Mouse (Mus musculus) liver, embryonic 15.5 days (tissue): ENCODE data around the gene Rpl36-ps4. TPM values are rescaled to one million over a fixed set of nuclear protein-coding genes. Genes with fewer than 3 reads are reported as not detected.
A peak's percentile ranks its signal among the peaks of the same experiment; 100 is the strongest.
"Not testable (repeated sequence)": the region's sequence is repeated elsewhere in the genome, so short reads cannot be mapped to it uniquely, and the experiment has no call there.

Experiments
- ATAC-seq: fragments of 200-750 bp; cut with Nextera tagmentation; 2 replicates; pipeline ENCODE4 v1.8.0; 2017; ENCODE audit warnings: moderate number of reproducible peaks, mild to moderate bottlenecking, moderate library complexity; ENCODE audit not compliant: insufficient read depth
- H3K27ac ChIP-seq: fragments of 300-500 bp; sonication (generic); replicated peaks from 2 replicates; pipeline ENCODE4 v1.5.1; 2015; ENCODE audit warnings: mild to moderate bottlenecking, inconsistent platforms
- H3K27me3 ChIP-seq: fragments of 300-500 bp; sonication (generic); 2 replicates; pipeline ENCODE4 v1.6.1; 2015; ENCODE audit warnings: mild to moderate bottlenecking, inconsistent platforms
- H3K36me3 ChIP-seq: fragments of 300-500 bp; sonication (generic); replicated peaks from 2 replicates; pipeline ENCODE4 v1.6.1; 2015; ENCODE audit warnings: moderate library complexity, mild to moderate bottlenecking, inconsistent platforms
- H3K4me1 ChIP-seq: fragments of 300-500 bp; sonication (generic); replicated peaks from 2 replicates; pipeline ENCODE4 v1.6.1; 2015; ENCODE audit warnings: inconsistent platforms
- H3K4me2 ChIP-seq: fragments of 300-500 bp; sonication (generic); 2 replicates; pipeline ENCODE4 v1.6.1; 2015; ENCODE audit warnings: moderate library complexity, mild to moderate bottlenecking, inconsistent platforms
- H3K4me3 ChIP-seq: fragments of 300-500 bp; sonication (generic); replicated peaks from 2 replicates; pipeline ENCODE4 v1.5.1; 2015; ENCODE audit warnings: mild to moderate bottlenecking, inconsistent platforms
- H3K9ac ChIP-seq: fragments of 300-500 bp; sonication (generic); 2 replicates; pipeline ENCODE4 v1.6.1; 2015; ENCODE audit warnings: moderate library complexity, mild to moderate bottlenecking, inconsistent platforms
- H3K9me3 ChIP-seq: fragments of 300-500 bp; sonication (generic); replicated peaks from 2 replicates; pipeline ENCODE4 v1.6.1; 2016; ENCODE audit warnings: inconsistent platforms
- WGBS: fragments of 180-500 bp; shearing (Covaris S2); methylation state at CpG from one replicate; pipeline ENCODE4 v1.1.7; 2015; ENCODE audit warnings: mixed read lengths; ENCODE audit not compliant: insufficient replicate concordance; 5-methylcytosine and 5-hydroxymethylcytosine counted together
- polyA plus RNA-seq: library from polyadenylated mRNA; unstranded; fragments of >200 nt; fragmentation: Nextera tagmentation; extraction: Ambion mirVana; gene quantifications from 2 replicates; pipeline ENCODE4 v1.2.1, GENCODE M21; 2015

Gene Rpl36-ps4
- polyA plus RNA-seq, 1 experiment from 2014 or later = not detected

- H3K4me3 ChIP-seq, ATAC-seq, H3K27me3 ChIP-seq, H3K9me3 ChIP-seq, H3K36me3 ChIP-seq, H3K4me1 ChIP-seq, H3K4me2 ChIP-seq, H3K9ac ChIP-seq, H3K27ac ChIP-seq: not testable (repeated sequence)
- 50% methylated on average over 13 of the region's 13 CpGs for WGBS
These were observed 33.9 kb downstream of the Rpl36-ps4 start for GRCm38 (mm10) chr17:87954618-87955124.

GRCm38 (mm10) chr17:87957096-87957840, 36.5 kb downstream of the Rpl36-ps4 start:
- H3K4me1 ChIP-seq = no peaks in the 10 kb centered on the region
- no peak overlapping the region for H3K27ac ChIP-seq
- 72% methylated on average over 12 of the region's 12 CpGs for WGBS
- H3K9ac ChIP-seq = no peak overlapping the region
- no peak overlapping the region for H3K4me2 ChIP-seq
- no peak for ATAC-seq
- H3K36me3 ChIP-seq = no peaks in the 10 kb centered on the region
- no peak overlapping the region for H3K4me3 ChIP-seq
- H3K9me3 ChIP-seq = no peaks in the 10 kb centered on the region
- no peaks in the 10 kb centered on the region for H3K27me3 ChIP-seq

- no peaks in the 10 kb centered on the region for H3K36me3 ChIP-seq
- H3K4me3 ChIP-seq = no peak overlapping the region
- H3K9me3 ChIP-seq = no peaks in the 10 kb centered on the region
- whole genome bisulfite sequencing = 60% methylated on average over 8 of the region's 8 CpGs
- H3K4me1 ChIP-seq = no peaks in the 10 kb centered on the region
- ATAC-seq = no peak
- H3K4me2 ChIP-seq = no peak overlapping the region
- no peak overlapping the region for H3K9ac ChIP-seq
- no peak overlapping the region for H3K27ac ChIP-seq
- no peaks in the 10 kb centered on the region for H3K27me3 ChIP-seq
These were observed 37.5 kb downstream of the Rpl36-ps4 start for GRCm38 (mm10) chr17:87958283-87958682.

GRCm38 (mm10) chr17:87959406-87959805, 38.6 kb downstream of the Rpl36-ps4 start:
- not testable (repeated sequence) for H3K36me3 ChIP-seq, H3K27me3 ChIP-seq, H3K9ac ChIP-seq, H3K4me3 ChIP-seq, ATAC-seq, H3K4me1 ChIP-seq, H3K27ac ChIP-seq, H3K4me2 ChIP-seq, H3K9me3 ChIP-seq
- 75% methylated on average over 11 of the region's 11 CpGs for WGBS

- not testable (repeated sequence) for H3K27ac ChIP-seq, H3K4me1 ChIP-seq, H3K36me3 ChIP-seq, H3K4me3 ChIP-seq, H3K27me3 ChIP-seq, H3K4me2 ChIP-seq, ATAC-seq, H3K9me3 ChIP-seq, H3K9ac ChIP-seq
- 67% methylated on average over 5 of the region's 5 CpGs for whole genome bisulfite sequencing
These were observed 39.2 kb downstream of the Rpl36-ps4 start for GRCm38 (mm10) chr17:87959931-87960330.

GRCm38 (mm10) chr17:87963081-87964075, 42.6 kb downstream of the Rpl36-ps4 start:
- Histone ChIP-seq H3K36me3 (no peaks in the 10 kb centered on the region), H3K9me3 (no peaks in the 10 kb centered on the region), H3K9ac (no peak overlapping the region), H3K4me1 (no peaks in the 10 kb centered on the region), H3K27me3 (no peaks in the 10 kb centered on the region), H3K4me3 (no peak overlapping the region), H3K4me2 (no peak overlapping the region), H3K27ac (no peak overlapping the region)
- ATAC-seq = no peak
- 75% methylated on average over 13 of the region's 14 CpGs for WGBS

GRCm38 (mm10) chr17:87968483-87968926, 47.7 kb downstream of the Rpl36-ps4 start:
- H3K4me1 ChIP-seq = peaks cover 11% of the 10 kb centered on the region; the same call in 1 of the 2 replicates
- not testable (repeated sequence) for H3K36me3 ChIP-seq, H3K9ac ChIP-seq, H3K9me3 ChIP-seq, H3K27ac ChIP-seq, H3K27me3 ChIP-seq, H3K4me3 ChIP-seq, H3K4me2 ChIP-seq
- WGBS = 51% methylated on average over 7 of the region's 8 CpGs
- peak; percentile 52; the same call in 1 of the 2 replicates for ATAC-seq

Other genes starting within 250 kb of the Rpl36-ps4 start
- gene Msh2, start 248.6 kb upstream of the Rpl36-ps4 start, polyA plus RNA-seq = 23.9 and 25.7 TPM in 2 replicates
- gene Kcnk12, start 123.0 kb upstream of the Rpl36-ps4 start, polyA plus RNA-seq = 0.70 and 0.76 TPM in 2 replicates
- gene Msh6, start 54.1 kb downstream of the Rpl36-ps4 start, polyA plus RNA-seq = 24.5 TPM in 2 replicates
- 3.2 and 4.1 TPM in 2 replicates for gene Fbxo11, start 144.3 kb downstream of the Rpl36-ps4 start, polyA plus RNA-seq